Mouse (Mus musculus): Measurements from ENCODE around the gene Zfp750.

Zfp750 gene

GRCm38 (mm10) chr11:121475699-121476415, 43.3 kb downstream of the Zfp750 start:
- DNase-seq (ENCODE audit: extremely low spot score) = peak; percentile 63

GRCm38 (mm10) chr11:121474831-121475230, 44.3 kb downstream of the Zfp750 start:
- DNase-seq (ENCODE audit: extremely low spot score) = no peak

GRCm38 (mm10) chr11:121467408-121467807, 51.7 kb downstream of the Zfp750 start:
- DNase-seq (ENCODE audit: extremely low spot score) = no peak

Measured in embryo, embryonic 9.5 days (tissue).